Mouse (Mus musculus): ENCODE results near the gene Ints3.

The Ints3 gene

GRCm38 (mm10) chr3:90391004-90391403 lies 42.4 kb downstream of the Ints3 start:
- DNase-seq (ENCODE audit: low spot score) = no peak

DNA sequence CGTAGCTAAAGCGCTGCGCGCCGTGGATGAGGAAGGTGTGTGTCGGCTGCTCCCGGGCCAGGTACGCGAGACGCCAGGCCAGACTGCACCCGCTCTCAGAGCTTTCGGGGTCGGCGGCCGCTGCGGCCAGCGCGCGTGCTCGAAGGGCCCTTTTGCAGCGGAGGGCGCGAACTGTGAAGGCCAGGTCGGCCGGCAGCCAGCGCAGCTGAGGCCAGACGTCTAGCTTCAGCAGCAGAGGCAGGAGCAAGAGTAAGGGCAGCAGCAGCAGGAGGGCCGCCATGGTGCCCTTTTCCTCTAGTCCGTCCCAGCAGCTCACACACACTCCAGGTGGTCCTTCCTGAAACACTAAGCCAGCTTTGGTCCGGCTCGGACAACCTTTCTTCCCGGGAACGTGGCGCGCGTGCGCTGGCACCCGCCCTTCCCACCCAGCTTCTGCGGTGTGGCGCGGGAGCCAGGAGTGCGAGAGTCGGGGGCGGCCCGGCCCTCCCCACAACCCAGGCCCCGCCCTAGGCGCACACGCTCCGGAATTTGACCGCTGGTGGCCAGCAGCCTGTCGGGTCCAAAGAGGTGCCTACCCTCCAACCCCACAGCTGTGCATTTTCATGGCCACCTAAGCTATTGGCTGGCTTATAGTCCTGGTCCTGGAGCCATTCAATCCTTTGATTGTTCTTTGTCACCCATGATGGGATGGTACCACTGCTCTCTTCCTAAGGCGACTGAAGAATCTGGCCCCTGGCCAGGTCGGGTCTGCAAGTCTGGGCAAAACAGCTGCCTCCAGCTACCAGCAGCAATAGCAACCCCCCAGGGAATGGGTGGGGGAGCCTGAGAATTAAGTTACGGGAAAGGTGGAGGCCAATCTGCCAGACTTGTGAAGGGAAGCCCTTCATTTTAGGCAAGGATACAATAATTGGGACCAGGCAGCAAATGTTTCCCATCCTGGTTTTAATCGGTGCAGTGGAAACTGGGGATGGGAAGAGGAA lies 43.6 kb downstream of the Ints3 start, which contains the start of gene Slc27a3:
Slc27a3 (minus strand) TSS at position 428 of the 980 bp plus-strand sequence.
- no peak for DNase-seq (ENCODE audit: low spot score)

- DNase-seq (ENCODE audit: low spot score) = no peak
Observed at GRCm38 (mm10) chr3:90388726-90389510, 44.5 kb downstream of the Ints3 start.

DNA sequence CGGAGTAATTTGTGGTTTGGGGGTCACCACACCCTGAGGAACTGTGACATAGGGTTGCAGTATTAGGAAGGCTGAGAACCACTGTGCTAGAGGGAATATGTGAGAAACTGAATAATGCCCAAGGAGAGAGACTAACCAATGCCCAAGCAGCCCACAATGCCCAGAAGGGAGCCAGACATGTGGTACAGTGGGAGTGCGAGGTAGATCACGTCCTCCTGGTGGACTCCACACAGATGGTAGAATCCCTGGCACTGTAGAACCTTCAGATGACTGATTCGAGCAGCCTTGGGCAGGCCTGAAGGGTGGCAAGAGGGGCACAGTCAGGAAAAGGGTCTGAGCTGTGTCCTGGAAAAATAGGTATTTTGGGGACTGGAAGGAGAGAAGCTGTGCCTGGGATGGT lies 45.2 kb downstream of the Ints3 start:
- no peak for DNase-seq (ENCODE audit: low spot score)

DNA sequence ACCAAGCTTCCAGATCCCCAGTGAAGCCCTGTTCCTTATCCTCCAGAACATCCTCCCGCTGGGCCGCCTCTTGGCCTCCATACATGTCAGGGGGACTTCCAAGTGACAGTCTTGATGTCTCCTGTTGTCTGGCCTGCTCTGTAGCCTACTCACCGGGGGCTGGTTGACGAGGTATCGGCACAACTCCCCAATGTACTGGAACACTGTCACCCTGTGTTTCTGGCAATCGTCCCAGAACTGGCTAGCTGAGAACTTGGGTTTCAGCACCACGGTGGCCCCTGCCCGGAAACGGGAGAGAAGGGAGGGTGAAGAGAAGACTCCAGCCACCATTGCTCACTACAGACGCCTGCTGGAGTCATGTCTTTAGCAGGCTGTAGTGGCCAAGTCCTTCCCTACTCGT lies 45.9 kb downstream of the Ints3 start:
- peak; percentile 58 for DNase-seq (ENCODE audit: low spot score)

GRCm38 (mm10) chr3:90386817-90387216 lies 46.6 kb downstream of the Ints3 start:
- no peak for DNase-seq (ENCODE audit: low spot score)

DNA sequence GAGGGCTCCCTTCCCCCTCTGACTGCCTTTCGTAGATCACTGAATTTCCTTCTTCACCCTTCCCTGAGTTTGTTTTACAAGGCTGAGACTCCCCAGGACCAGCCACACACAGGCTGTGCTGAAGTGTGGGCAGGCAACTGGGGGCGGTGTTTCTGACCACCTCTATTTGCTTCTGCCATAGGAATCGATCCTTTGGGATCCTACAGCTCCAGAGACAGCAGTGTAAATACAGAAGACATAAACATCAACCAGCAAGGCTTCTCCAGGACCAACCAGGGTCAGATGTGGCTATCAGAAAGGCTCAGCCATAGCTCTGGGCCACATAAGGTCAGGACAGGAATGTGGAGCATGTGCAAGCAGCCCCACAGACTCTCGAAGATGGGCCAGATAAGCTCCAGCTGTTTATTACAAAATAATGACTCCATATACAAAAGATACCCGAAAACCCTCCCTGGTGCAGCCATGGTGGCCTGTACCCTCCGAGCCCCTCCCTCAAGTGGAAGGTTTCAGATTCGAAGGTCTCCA lies 48.5 kb downstream of the Ints3 start:
- DNase-seq (ENCODE audit: low spot score) = no peak

GRCm38 (mm10) chr3:90383690-90384089 lies 49.7 kb downstream of the Ints3 start:
- peak; percentile 65 for DNase-seq (ENCODE audit: low spot score)

DNA sequence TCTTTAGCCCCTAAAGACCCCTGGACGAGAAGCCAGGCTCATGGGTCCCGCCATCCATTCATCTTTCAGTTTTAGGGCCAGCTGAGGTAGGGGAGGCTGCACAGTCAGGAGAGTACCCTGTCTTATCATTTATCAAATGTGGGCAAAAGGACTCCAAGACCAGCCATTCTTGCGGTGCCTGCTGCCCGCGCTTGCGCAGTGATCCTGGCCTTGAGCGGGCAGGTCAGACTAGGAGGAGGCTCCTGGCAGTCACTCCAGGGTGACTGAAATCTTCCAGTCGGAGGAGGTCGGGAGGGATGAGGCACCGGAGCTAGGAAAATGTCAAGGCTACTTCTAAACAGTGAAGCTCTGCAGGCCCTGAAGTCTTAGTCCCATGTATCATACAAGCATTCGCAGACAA lies 51.7 kb downstream of the Ints3 start:
- DNase-seq (ENCODE audit: low spot score) = no peak

GRCm38 (mm10) chr3:90378496-90378895 lies 54.9 kb downstream of the Ints3 start:
- DNase-seq (ENCODE audit: low spot score) = no peak

GRCm38 (mm10) chr3:90376247-90376585 lies 57.2 kb downstream of the Ints3 start:
- no peak for DNase-seq (ENCODE audit: low spot score)

GRCm38 (mm10) chr3:90375562-90376246 lies 57.7 kb downstream of the Ints3 start:
- no peak for DNase-seq (ENCODE audit: low spot score)

DNA sequence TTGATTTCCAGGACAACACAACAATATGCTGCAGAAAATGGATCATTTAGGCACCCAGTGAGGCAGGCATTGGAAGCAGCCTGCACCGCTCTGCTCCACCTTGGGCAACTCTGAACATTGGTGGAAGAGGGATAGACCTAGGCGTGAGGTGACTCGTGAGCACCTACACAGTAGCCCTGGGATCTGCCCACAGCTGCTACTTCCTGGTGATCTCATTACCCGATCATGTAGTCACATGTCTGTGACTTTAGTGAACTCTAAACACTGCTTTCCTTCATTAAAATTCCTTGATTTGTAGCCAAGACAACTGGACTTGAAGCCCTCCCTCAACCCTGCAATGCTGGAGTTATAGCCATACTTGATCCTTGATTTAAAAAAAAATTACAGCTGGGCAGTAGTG lies 59.1 kb downstream of the Ints3 start:
- no peak for DNase-seq (ENCODE audit: low spot score)

GRCm38 (mm10) chr3:90373432-90374028 lies 59.9 kb downstream of the Ints3 start:
- DNase-seq (ENCODE audit: low spot score) = peak; percentile 94

DNA sequence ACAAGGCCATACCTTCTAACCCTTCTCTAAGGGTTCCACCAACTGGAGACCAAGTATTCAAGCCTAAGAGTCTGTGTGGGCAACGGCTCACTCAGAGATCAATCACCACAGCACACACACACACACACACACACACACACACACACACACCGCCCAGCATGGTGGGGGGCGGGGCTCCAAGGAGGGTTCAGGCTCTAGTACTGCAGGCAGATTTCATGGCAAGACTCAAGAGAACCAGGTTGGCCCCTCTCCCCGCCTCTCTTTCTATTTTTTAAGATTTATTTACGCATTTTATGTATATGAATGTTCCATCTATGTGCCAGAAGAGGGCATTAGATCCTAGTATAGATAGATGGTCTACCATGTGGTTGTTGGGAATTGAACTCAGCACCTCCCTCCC lies 60.6 kb downstream of the Ints3 start:
- no peak for DNase-seq (ENCODE audit: low spot score)

- no peak for DNase-seq (ENCODE audit: low spot score)
Observed at GRCm38 (mm10) chr3:90371857-90372256, 61.6 kb downstream of the Ints3 start.

- no peak for DNase-seq (ENCODE audit: low spot score)
Observed at GRCm38 (mm10) chr3:90369041-90369440, 64.4 kb downstream of the Ints3 start.

DNA sequence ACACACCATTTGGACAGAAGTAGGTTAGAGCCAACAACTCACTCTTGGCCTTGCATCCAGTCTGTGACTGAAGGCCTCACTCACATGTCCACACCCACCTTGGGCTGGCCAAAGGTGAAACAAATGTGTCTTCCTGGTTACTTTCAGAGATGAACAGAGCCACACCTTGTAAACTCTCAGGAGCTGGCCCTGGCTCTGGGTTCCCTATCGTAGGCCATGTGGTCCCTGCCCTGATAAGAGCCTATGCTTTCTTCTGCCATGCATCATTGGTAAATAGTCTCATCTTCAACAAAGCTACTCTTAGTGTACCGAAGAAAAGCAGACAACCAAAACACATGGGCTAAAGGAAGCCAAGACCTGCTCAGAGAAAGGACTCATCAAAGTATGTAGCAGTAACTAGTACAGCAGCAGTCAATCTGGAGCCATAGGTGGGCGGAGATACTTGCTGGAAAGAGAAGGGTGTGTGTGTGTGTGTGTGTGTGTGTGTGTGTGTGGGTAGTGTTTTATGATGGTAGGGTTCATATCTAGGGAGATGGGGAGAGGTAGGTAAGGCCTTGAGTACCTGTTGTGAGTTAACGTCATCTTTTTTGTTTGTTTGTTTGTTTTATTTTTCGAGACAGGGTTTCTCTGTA lies 66.3 kb downstream of the Ints3 start:
- DNase-seq (ENCODE audit: low spot score) = no peak

- no peak for DNase-seq (ENCODE audit: low spot score)
Observed at GRCm38 (mm10) chr3:90362346-90362745, 71.1 kb downstream of the Ints3 start.

GRCm38 (mm10) chr3:90361476-90361875 lies 71.9 kb downstream of the Ints3 start:
- DNase-seq (ENCODE audit: low spot score) = no peak

DNA sequence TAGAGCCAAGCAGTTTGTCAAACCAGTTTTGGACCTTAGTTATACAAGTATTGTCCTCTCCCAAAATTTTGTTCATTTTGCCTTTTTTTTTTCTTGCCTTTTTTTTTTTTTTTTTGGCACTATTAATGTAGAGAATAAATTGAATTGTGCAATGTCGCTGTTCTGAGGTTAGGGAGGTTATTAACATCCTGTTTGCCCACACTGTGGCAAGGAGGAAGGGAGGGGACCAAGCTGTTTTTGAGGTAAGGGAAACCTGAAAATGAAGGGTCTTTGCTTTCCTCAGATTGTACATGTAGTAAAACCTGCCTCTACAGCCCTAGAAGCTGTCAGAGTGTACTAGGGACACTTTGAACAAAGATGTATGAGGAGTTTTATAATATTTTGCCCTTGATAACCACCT lies 74.2 kb downstream of the Ints3 start:
- DNase-seq (ENCODE audit: low spot score) = no peak

Measured in layer of hippocampus, adult 11-12 months (tissue).